Mouse (Mus musculus): Measurements from ENCODE around the gene Zfp113. TPM values are rescaled to one million over a fixed set of nuclear protein-coding genes. Genes with fewer than 3 reads are reported as not detected.
A peak's percentile ranks its signal among the peaks of the same experiment; 100 is the strongest.

The Zfp113 gene
- total and polyA plus RNA-seq, 3 experiments = 4.4 to 7.0 (median 5.8) TPM

DNA sequence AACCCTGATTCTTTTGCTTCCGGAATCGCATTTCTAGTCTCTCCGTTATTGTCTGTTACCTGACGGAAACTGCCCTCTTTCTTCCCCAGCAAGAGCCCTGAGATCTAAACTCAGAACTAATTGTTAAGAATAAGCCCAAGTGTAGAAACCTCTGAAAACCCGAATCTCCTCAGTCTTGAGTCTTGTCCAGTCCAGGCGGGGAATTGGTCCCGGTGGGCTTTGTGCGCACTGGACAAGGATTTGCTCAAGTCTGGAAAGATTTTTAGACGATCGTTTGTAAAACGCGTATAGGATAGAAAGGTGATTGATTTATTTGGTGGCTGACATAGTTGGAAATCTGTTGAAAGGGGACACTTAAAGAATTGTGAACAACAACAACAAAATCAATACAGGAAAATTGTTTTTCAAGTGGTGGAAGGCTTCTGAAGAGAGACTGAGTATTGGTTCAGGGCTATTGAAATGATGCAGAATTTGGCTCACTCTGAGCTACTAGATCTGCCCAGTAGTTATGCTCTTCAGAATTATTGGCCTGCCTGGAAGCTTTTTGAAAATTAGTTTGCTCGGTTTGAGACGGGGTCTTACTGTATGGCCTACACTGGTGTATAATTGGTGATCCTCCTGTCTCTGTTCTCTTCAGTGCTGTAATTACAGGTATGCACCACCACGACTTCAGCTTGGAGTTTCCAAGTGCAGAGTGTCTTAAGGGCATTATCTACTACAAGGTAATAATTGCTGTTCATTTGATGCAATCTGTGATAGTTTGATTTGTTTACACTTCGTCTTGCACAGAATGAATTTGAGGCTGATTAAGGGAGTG is 38.1 kb downstream of the Zfp113 start:
- dilution Hi-C loops (cut with MboI; ENCODE audit: extremely low pct_ligation_motif_present, extremely low pct_unique_long_range_greater_than_20kb, low sequenced_read_pairs) = no loop called here
- no peak for TF ChIP-seq MXI1 (IDR thresholded peaks at IDR 0.05; ENCODE audit: low read depth, low read length)
- TF ChIP-seq MAFK (IDR thresholded peaks at IDR 0.05; ENCODE audit: insufficient replicate concordance, low read length) = no peak
- TF ChIP-seq POLR2A (IDR thresholded peaks at IDR 0.05; ENCODE audit: low read depth, low read length) = no peak
- no peak for TF ChIP-seq TCF12 (IDR thresholded peaks at IDR 0.05; ENCODE audit: low read depth, low read length)
- TF ChIP-seq CHD1 (IDR thresholded peaks at IDR 0.05; ENCODE audit: low read depth, low read length) = no peak
- no peak for TF ChIP-seq HCFC1 (IDR thresholded peaks at IDR 0.05; ENCODE audit: low read depth, low read length)
- TF ChIP-seq JUN (IDR thresholded peaks at IDR 0.05; ENCODE audit: insufficient read depth, low read depth, low read length) = no peak
- TF ChIP-seq ZC3H11A (IDR thresholded peaks at IDR 0.05; ENCODE audit: low read depth, low read length) = no peak
- TF ChIP-seq KAT2A (IDR thresholded peaks at IDR 0.05; ENCODE audit: insufficient replicate concordance, low read length) = no peak
- no peak for TF ChIP-seq MAX (IDR thresholded peaks at IDR 0.05; ENCODE audit: low read length)
- TF ChIP-seq POLR2AphosphoS2 (IDR thresholded peaks at IDR 0.05; ENCODE audit: low read depth, low read length) = no peak
- no peak for TF ChIP-seq BHLHE40 (IDR thresholded peaks at IDR 0.05; ENCODE audit: low read depth, low read length)
- no peak for TF ChIP-seq ETS1 (conservative IDR thresholded peaks at IDR 0.05; ENCODE audit: low read depth, low read length)
- in situ Hi-C loops (cut with MboI; ENCODE audit: low pct_ligation_motif_present, low pct_unique_long_range_greater_than_20kb, low sequenced_read_pairs) = no loop called here

GRCm38 (mm10) chr5:138116255-138117198 is 39.0 kb downstream of the Zfp113 start, which contains the start of gene Zscan21:
Gene Zscan21, plus strand, starts transcription at chr5:138116903.
- H3K36me3 ChIP-seq (replicated peaks in 1 of 2; ENCODE audit: control insufficient read depth in 1 of 2, insufficient read depth in 1 of 2, low read length in 1 of 2) = peaks cover 7 to 9% of the 10 kb centered on the region in 2 experiments
- dilution Hi-C loops (cut with MboI; ENCODE audit: extremely low pct_ligation_motif_present, extremely low pct_unique_long_range_greater_than_20kb, low sequenced_read_pairs) (no loop called here), in situ Hi-C loops (cut with MboI; ENCODE audit: low pct_ligation_motif_present, low pct_unique_long_range_greater_than_20kb, low sequenced_read_pairs) (no loop called here)
- TF ChIP-seq TCF12 (IDR thresholded peaks at IDR 0.05; ENCODE audit: low read depth, low read length) = peak; percentile 90
- TF ChIP-seq SMC3 (IDR thresholded peaks at IDR 0.05; ENCODE audit: low read depth, low read length) = no peak
- peak; percentile 92 for TF ChIP-seq NELFE (IDR thresholded peaks at IDR 0.05; ENCODE audit: low read depth, low read length)
- peak; percentile 61 for TF ChIP-seq IRF4 (IDR thresholded peaks at IDR 0.05; ENCODE audit: low read depth, low read length)
- TF ChIP-seq EP300 (IDR thresholded peaks at IDR 0.05; ENCODE audit: low read length) = peak; percentile 33; the same call in 1 of the 2 replicates
- TF ChIP-seq ETS1 (conservative IDR thresholded peaks at IDR 0.05; ENCODE audit: low read depth, low read length) = no peak; the same call in 1 of the 2 replicates
- TF ChIP-seq POLR2AphosphoS2 (IDR thresholded peaks at IDR 0.05; ENCODE audit: low read depth, low read length) = peak; percentile 75; the same call in 1 of the 2 replicates
- TF ChIP-seq ELF1 (IDR thresholded peaks at IDR 0.05; ENCODE audit: low read depth, low read length) = peak; percentile 73
- 0 out of 2 replicates have a peak, but pooled peaks have one; percentile 57 for TF ChIP-seq MAX (IDR thresholded peaks at IDR 0.05; ENCODE audit: low read length)
- TF ChIP-seq HCFC1 (IDR thresholded peaks at IDR 0.05; ENCODE audit: low read depth, low read length) = peak; percentile 78
- TF ChIP-seq USF1 (IDR thresholded peaks at IDR 0.05; ENCODE audit: low read depth, low read length) = no peak
- peak; percentile 95 for TF ChIP-seq POLR2A (IDR thresholded peaks at IDR 0.05; ENCODE audit: low read depth, low read length)
- 0 out of 2 replicates have a peak, but pooled peaks have one; percentile 26 for TF ChIP-seq NRF1 (IDR thresholded peaks at IDR 0.05; ENCODE audit: low read depth, low read length)
- peak; percentile 68 for TF ChIP-seq MXI1 (IDR thresholded peaks at IDR 0.05; ENCODE audit: low read depth, low read length)
- no peak for TF ChIP-seq RCOR1 (conservative IDR thresholded peaks at IDR 0.05; ENCODE audit: low read depth, low read length)
- TF ChIP-seq GABPA (IDR thresholded peaks at IDR 0.05; ENCODE audit: insufficient replicate concordance, low read depth, low read length) = no peak
- no peak for TF ChIP-seq JUND (conservative IDR thresholded peaks at IDR 0.05; ENCODE audit: low read depth, low read length)
- no peak for TF ChIP-seq ZNF384 (IDR thresholded peaks at IDR 0.05; ENCODE audit: low read depth, low read length)
- 0 out of 2 replicates have a peak, but pooled peaks have one; percentile 32 for TF ChIP-seq BHLHE40 (IDR thresholded peaks at IDR 0.05; ENCODE audit: low read depth, low read length)
- peak; percentile 90 for TF ChIP-seq SIN3A (IDR thresholded peaks at IDR 0.05; ENCODE audit: low read length)
- TF ChIP-seq ZMIZ1 (IDR thresholded peaks at IDR 0.05; ENCODE audit: low read depth, low read length) = peak; percentile 88

More for the DNA sequence above, 38.1 kb downstream of the Zfp113 start:
- Histone ChIP-seq H3K4me1 (ENCODE audit: control insufficient read depth in 1 of 2, insufficient read depth in 2 of 2) (peaks cover 7 to 17% of the 10 kb centered on the region in 2 experiments), H3K27ac (ENCODE audit: insufficient read depth, low read depth) (peak overlapping the region; percentile 53), H3K36me3 (replicated peaks in 1 of 2; ENCODE audit: control insufficient read depth in 1 of 2, insufficient read depth in 1 of 2, low read length in 1 of 2) (peaks cover 7 to 9% of the 10 kb centered on the region in 2 experiments), H3K4me3 (replicated peaks in 1 of 3; ENCODE audit: low read depth in 2 of 3, low read length in 2 of 3, poor library complexity in 1 of 3) (peak overlapping the region; percentile 71 to 74 (median 71)), H3K9me3 (replicated peaks; ENCODE audit: low read length) (no peaks in the 10 kb centered on the region), H3K9ac (ENCODE audit: insufficient read depth, low read depth) (peak overlapping the region; percentile 83), H3K4me2 (ENCODE audit: insufficient read depth, low read depth, poor library complexity, severe bottlenecking) (peak overlapping the region; percentile 81), H3K79me2 (replicated peaks; ENCODE audit: control insufficient read depth, extremely low read depth, insufficient read depth, poor library complexity, severe bottlenecking) (peaks cover 6% of the 10 kb centered on the region), H3K27me3 (replicated peaks) (no peaks in the 10 kb centered on the region)
- peak; percentile 27 for DNase-seq (ENCODE audit: extremely low read depth)

More at GRCm38 (mm10) chr5:138116255-138117198, 39.0 kb downstream of the Zfp113 start, which contains the start of gene Zscan21:
- peak within 1 kb of the TSS; percentile 53 for H3K27ac ChIP-seq (ENCODE audit: insufficient read depth, low read depth)
- peaks cover 7 to 17% of the 10 kb centered on the region in 2 experiments for H3K4me1 ChIP-seq (ENCODE audit: control insufficient read depth in 1 of 2, insufficient read depth in 2 of 2)
- no peaks in the 10 kb centered on the region for H3K27me3 ChIP-seq (replicated peaks)
- DNase-seq (ENCODE audit: extremely low read depth) = peak; percentile 90
- peak within 1 kb of the TSS; percentile 83 for H3K9ac ChIP-seq (ENCODE audit: insufficient read depth, low read depth)
- H3K9me3 ChIP-seq (replicated peaks; ENCODE audit: low read length) = no peaks in the 10 kb centered on the region
- peak within 1 kb of the TSS; percentile 71 to 74 (median 71) for H3K4me3 ChIP-seq (replicated peaks in 1 of 3; ENCODE audit: low read depth in 2 of 3, low read length in 2 of 3, poor library complexity in 1 of 3)
- H3K4me2 ChIP-seq (ENCODE audit: insufficient read depth, low read depth, poor library complexity, severe bottlenecking) = peak within 1 kb of the TSS; percentile 81
- H3K79me2 ChIP-seq (replicated peaks; ENCODE audit: control insufficient read depth, extremely low read depth, insufficient read depth, poor library complexity, severe bottlenecking) = peaks cover 6% of the 10 kb centered on the region
